Mouse (Mus musculus): Measurements from ENCODE around the gene Trim72.

The Trim72 gene

DNA sequence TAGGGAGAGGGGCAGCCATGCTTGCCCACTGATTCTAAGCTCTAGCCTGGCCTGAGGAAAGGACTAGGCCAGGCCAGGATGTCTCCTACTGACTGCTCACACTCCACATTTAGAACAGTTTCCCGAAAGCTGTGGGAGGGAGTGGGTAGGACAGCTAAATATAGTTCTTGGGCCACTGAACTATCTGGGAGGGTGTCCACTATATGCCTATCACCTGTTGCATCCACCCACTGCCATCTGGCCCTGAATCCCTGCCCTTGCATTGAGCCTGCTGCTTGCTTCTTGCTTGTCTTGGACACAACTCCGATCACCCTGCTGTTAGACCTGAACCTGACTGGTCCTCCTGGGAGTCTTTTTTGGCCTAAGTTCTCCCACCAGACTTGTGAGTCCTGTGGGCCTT lies at the start of gene Trim72:
Trim72 (plus strand) TSS at position 262 of the 400 bp plus-strand sequence.
- DNase-seq (ENCODE audit: low read depth, low spot score) = no peak

DNA sequence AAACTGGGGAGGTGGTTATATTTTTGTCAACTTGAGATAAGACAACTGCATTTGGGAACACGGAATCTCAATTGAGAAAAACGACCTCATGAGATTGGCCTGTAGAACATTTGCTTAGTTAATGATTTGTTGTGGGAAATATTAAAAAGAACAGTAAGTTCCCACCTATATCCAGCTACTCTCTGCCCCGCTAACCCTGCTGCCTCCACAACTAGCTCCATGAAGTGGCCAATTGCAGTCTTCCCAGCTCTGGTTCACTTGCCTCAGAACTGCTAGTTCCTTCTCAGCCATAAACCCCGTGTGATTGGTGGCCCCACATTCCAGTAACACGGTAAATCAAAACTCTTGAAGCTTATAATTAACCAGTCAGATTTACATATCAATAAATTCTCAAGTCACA lies 44.4 kb upstream of the Trim72 start:
- no peak for DNase-seq (ENCODE audit: low read depth, low spot score)

DNA sequence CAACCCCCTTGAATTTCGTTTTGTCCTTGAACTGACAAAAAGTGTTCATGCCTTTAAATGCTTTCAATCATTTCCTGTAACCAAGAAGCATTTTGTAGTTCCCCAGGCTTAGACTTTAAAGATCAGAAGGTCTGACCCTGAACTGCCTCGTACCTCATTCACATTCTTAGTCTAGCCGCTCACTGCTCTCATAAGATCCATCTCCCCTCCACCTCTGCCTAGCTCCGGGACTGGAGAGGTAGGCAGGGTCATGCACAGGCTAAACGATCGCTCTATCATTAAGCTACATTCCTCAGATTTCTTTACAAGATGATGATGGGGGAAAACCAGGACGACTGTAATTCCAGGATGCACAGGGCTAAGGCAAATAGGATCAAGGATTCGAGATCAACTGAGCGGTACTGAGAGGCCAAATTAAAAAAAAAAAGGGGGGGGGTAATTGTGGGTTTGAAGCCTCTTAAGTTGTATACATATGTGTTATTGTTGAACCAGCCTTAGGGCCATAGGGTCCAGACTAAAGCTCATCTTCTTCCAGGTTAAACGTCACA lies 37.3 kb upstream of the Trim72 start:
- no peak for DNase-seq (ENCODE audit: low read depth, low spot score)

DNA sequence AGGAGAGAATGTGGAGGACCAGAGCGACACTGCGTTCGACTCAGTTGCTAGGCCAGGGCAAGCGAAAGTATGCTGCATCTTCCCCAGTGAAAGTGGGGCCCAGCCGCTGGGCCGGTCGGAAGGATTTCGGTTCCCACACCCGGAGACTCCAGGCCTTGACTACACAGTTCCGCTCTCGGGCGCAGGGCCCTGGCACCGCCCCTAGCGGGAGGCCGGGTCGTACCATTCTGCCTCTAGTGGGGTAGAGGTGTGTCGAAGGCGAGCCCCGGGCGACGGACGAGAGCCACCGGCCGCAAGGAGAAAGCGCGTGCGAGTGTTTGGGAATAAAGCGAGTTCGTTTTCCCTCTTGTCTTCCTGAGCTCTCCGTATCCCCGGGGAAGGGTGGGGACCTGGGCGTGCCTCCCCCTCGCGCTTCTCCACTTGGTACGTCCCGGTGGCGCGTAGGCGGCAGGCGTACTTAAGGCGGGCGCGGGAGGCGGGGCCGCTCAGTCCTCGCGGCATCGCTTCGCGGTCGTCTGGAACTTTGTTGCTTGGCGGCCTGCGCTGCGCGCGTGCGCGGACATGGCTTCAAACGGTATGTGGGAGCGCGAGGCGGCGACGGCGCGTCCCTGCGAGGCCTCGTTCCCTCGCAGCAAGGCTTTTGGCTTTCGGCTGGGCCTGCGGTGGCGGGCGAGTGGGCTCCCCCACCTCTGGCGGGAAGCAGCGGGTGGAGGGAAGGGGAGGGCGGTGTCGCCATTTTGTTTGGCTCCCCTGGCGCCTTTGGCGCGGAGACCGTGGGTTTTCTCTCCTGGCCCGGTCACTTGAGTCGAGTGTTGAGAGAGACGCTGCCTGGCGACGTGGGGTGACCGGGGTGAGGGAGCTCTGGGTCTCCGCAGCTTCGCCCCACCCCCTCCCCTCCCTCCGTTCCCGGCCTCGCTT lies 36.5 kb upstream of the Trim72 start, which contains the start of gene Fus:
Fus (plus strand) TSS at position 454 of the 918 bp plus-strand sequence.
- DNase-seq (ENCODE audit: low read depth, low spot score) = peak; percentile 85

DNA sequence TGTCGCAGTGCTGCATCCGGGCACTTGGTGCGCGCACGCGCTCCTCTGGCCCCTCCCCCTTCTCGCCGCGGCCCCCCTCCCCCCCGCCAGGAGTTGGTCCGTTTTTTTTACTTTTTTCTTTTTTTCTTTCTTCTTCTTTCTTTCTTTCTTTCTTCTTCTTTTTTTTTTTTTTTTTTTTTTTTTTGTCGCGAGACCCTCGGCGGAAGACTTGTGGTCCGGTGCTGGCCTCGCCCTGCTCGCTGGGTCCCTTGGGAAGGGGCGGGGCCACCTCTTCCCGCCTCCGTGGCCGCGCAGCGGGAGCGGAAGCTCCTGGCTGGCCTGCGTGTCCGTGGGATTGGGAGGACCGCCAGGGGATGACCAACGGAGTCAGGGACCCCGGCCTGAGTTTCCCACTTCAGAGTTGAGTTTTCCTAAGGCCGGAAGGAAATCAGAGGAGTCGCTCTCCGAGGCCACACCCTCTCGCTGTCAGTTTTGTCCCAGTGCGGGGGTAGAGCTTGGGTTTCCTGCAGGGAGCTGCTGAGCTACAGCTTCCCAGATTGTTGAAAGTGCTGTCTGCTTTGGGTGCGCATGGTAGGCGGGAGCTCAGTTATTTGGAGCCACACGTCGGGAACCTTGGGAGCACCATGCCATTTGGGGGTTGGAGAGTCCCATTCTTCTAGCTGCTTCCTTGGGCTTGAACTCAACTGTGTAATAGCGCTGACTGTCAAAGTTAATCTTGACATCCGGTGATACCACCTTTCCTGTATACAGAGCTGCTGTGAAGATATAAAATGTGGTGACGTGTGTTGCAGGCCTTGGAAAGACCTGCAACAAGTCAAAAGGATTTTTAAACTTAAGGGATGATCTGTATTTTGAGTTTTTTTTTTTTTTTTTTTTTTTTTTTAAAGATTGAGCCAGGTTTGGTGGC lies 35.6 kb upstream of the Trim72 start:
- peak; percentile 64 for DNase-seq (ENCODE audit: low read depth, low spot score)

DNA sequence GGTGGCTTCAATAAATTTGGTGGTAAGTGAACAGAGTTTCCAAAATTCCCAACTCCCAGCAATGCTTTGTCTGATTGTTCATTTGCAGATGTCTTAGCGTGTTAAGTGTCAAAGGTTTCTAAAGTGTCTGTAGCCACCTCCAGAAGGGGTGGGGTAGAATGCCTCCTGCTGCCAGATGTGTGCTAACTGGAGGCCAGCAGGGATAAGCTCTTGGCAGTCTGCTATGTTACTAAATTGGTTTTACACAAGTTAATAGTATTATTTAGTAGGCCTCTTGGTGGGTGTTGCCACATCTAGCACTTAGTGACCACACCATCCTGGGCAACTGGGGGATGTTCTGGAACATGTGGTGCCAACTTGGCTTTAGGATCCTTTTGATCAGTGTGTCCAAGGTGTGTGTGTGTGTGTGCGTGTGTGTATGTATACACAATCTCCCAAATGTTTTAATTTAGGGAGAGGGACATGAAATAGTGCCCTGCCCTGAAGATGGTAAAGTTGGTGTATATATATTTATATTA lies 29.3 kb upstream of the Trim72 start:
- DNase-seq (ENCODE audit: low read depth, low spot score) = no peak

DNA sequence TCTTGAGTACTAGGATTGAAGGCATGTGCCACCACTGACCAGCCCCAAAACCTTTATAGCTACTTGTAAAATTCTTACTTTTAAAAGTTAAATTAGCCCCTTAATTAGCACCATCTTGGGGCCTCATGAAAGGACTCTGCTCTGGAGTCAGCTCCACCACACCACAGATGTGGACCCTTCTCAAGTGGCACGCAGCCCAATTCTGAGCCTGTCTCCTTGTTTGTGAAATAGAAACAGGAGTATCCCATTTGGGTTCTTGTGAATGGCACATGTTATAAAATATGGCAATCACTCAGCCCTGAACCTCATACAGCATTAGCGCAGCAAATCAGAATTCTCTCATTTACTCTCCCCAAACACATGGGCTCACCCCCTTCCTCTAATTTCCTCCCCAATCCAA lies 24.9 kb upstream of the Trim72 start:
- DNase-seq (ENCODE audit: low read depth, low spot score) = no peak

DNA sequence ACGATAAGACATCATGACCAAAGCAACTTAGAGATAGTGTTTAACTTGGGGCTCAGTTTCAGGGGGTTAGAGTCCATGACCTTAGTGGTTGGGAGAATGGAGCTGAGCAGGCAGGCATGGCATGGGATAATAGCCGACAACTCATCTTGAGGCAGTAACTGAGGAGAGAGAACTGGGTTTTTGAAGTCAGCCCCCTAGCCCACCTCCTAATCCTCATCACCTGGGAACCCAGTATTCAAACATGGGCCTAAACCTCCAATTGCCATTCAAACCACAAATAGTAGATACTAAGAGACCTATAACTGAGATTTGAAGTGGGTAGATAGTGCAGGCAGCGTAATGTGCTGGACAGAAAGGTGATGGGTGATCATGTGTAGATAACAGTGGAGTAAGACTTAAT lies 23.1 kb upstream of the Trim72 start:
- DNase-seq (ENCODE audit: low read depth, low spot score) = no peak

DNA sequence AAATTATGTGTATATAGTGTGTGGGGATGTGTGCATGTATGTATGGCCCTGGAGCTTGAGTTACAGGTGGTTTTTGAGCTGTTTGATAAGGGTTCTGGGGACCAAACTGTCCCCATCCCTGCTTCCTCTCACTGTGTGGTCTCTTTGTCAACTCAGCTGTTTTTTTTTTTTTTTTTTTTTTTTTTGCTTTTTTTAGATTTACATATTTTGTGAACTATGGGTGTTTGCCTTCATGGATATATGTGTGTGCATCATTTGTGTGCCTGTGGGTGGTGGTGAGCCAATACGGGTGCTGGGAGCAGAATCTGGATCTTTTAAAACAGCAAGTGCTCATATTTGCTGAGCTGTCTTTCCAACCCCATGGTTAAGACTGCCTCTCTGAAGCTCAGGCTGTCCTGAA lies 14.8 kb upstream of the Trim72 start:
- DNase-seq (ENCODE audit: low read depth, low spot score) = no peak

DNA sequence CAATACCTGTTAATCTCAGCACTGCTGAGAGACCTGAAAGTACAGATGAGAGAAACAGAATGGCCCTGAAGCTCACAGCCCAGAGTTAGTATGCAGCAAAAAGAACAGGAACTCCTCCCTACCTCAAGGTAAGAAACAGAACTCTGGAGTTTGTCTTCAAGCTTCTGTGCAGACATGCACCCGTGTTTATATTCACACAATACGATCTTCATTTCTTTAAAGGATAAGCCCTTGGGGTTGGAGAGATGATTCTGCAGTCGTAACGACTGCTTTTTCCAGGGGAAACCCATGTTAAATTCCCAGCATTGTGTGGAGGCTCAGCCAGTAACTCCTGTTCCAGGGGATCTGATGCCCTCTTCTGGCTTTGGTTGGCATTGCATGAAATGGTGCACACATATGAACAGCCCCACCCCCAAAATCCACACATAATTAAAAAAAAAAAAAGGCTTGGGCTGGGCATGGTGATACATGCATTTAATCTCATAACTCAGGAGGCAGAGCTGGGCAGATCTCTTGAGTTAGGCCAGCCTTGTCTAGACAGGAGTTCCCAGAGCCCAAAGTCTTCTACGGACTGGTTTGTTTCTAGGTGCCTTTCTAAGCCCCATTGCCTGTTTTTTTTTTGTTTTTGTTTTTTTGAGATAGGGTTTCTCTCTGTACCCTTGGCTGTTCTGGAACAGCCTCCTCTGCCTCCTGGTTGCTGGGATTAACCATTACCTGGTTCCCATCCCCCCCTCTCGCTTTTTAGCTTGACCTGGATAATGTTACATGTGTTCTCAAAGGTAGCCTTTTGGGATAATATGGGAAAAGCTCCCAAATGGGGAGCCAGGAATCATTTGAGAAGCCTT lies 11.9 kb upstream of the Trim72 start:
- no peak for DNase-seq (ENCODE audit: low read depth, low spot score)

DNA sequence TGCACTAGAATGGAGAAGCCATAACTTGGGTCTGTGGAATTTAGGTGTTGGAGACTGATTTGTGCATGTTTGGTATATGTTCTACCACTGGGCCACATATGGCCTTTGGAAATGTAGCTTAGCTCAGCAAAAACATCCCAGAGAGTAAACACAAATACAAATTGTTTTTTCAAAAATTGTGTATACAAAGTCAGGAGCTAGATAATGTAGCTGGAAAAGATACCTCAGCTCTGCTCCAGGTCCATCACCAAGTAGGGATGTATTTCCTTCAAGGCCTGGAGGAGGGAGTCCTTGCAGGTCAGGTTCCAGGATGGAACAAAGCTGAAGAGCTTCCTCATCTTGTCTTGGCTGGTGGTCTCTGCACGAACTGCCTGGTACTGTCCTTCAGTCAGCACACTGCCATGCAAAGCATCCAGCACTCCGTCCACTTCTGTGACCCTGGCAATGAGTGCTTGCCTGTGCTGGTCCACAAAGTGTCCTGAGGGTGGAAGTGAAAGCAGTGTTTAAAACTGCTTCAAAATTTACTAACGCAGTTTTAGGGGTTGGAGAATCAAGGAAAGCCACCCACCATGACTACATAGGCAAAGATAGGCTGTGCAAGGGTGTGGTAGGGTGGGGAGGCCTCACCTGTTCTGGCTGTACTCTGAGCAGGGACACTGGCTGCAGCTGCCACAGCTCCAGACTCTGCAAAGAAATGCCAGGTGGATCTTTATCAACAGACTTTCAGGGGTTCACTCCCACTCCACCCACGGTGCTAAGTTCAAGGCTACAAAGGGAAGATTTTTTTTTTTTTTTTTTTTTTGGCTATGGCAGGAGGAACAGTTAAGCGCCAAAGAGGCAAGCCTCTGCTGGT lies 11.0 kb upstream of the Trim72 start:
- DNase-seq (ENCODE audit: low read depth, low spot score) = no peak

DNA sequence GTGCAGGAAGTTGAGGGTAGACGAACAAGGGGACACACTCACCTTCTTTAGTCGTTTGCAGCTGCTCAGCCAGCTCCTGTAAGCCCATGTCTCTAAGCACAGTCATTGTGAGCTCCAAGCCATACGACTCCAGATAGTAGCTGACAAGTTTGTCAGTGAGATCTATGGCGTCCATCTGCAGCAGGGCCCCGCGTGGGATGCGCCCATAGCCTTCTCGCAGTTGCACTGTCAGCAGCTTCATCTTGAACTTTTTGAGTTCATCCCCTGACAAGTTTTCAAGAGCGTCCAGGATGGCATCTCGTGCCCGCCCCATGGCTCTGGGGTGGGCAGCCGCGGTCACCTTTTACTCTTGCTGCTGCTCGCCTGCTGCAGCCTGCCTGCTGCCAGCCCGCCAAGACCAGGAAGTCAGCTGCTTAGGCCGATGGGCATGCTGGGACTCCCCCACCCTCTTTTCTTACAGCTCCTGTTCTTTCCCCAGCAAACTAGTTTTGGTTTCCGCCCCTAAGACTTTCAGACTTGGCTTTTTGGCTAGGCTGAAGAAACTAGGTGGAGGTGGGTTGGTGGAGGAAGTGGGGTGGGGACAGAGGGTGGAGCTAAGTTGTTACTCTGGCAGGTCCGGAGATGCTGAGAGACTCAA lies 10.3 kb upstream of the Trim72 start, which contains the start of gene Pycard:
Pycard (minus strand) TSS at position 527 of the 637 bp plus-strand sequence.
- no peak for DNase-seq (ENCODE audit: low read depth, low spot score)

DNA sequence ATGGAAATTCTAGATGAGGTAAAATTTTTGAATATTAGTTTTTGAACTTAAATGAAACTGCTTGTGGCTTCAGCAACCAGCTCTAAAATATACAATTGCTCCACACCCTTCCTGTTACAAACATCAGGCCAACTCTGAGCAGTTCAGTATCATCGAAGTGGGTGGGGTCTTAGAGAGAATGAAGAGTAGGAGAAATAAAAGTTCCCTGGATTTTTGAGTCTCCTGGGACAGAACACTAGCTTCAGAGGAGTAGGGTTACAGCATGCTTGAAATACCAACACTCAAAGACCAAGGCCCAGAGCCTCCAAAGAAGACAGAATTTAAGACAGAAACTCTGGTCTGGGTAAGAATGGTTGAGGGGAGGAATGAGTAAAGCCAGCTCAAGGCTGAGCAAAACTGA lies 4.3 kb upstream of the Trim72 start:
- no peak for DNase-seq (ENCODE audit: low read depth, low spot score)

DNA sequence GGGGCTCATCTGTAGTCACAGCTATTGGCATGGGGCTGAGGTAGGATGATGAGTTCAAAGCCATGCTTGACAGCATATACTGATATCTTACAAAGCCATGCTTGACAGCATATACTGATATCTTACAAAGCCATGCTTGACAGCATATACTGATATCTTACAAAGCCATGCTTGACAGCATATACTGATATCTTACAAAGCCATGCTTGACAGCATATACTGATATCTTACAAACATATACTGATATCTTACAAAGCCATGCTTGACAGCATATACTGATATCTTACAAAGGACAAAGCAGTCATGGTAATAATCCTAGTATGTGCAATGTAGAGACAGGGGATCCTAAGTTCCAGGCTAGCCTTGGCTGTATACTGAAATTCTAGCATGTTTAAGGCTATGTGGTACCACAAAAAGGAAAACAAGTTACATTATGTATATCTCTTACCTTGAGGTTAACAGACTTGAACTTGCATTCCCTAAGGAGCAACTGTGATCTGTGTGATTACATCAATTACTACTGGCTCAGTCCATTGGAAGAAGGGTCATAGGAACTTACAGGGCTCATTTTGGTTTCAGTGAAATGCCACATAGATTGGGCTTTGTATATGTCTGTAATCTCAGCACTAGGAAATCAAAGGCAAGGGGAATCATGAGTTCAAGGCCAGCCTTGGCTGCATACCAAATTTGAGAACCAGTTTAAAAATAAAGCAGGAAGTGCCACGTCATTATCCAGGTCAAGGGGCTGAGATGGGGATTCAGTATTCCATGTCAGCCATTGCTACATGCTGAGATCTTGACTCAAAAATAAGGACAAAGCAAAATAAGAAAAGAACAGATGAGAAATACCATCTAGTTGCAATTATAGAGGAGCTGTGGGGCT lies 3.4 kb upstream of the Trim72 start:
- no peak for DNase-seq (ENCODE audit: low read depth, low spot score)

DNA sequence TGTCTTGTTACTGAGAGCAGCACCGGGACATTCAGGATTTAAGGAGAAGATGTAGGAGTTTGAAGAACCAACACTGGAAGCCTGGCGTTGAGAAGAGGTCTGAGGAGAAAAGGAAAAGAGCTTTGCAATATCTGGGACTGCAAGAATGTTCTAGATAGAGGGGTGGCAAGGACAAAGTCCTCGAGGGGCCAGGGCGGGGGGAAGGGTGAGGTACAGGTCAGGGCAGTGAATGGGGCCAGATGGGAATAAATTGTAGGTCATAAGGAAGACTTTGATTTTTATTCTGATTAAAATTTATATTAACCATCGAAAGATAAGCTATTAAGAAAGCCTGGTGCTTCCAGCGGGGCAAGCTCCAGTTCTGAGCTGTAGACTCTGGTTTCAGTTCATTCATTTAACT lies 651 bp upstream of the Trim72 start:
- DNase-seq (ENCODE audit: low read depth, low spot score) = no peak

DNA sequence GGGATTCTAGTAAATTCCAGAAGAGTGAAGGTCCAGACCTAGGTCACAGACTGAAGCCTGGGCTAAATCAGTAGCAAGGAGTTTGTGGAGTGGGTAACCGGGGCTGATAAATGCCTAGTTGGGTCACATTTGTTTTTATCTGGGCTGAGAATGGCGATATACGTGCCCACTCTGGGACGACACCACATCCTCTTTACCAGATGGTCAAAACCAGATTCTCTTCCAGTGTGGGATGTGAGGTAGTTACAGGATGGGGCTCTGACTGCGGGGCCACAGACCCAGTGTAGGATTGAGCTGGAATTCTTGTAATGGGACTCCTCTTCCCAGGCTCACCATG lies 369 bp downstream of the Trim72 start:
- DNase-seq (ENCODE audit: low read depth, low spot score) = no peak

DNA sequence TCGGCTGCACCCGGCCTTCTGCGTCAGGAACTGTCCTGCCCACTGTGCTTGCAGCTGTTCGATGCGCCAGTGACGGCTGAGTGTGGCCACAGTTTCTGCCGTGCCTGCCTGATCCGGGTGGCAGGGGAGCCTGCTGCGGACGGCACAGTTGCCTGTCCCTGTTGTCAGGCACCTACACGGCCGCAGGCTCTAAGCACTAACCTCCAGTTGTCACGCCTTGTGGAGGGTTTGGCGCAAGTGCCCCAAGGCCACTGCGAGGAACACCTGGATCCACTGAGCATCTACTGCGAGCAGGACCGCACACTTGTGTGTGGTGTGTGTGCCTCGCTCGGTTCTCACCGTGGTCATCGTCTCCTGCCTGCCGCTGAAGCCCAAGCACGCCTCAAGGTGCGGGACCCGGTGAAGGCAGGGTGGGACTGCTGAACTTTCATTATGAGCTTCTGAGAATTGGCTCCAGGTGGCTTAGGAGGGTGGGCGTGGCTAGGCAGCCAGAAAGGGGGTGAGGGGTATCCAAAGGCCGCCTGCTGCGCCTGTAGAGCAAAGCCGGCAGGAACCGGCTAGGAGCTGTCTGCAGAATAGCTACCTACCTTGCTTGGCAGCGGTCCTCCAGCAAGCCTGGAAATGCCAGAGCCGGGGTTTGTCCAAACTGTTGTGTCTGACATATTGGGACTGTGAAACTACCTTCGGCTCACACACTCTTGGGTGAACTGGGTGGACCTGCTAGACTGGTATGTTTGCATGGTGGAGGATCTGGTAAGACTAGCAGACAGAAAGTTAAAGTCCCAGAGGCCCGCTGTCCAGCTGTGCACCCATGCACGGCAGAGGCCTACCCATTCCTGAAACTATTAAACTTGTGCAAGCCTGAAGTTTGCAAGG lies 976 bp downstream of the Trim72 start:
- DNase-seq (ENCODE audit: low read depth, low spot score) = no peak

DNA sequence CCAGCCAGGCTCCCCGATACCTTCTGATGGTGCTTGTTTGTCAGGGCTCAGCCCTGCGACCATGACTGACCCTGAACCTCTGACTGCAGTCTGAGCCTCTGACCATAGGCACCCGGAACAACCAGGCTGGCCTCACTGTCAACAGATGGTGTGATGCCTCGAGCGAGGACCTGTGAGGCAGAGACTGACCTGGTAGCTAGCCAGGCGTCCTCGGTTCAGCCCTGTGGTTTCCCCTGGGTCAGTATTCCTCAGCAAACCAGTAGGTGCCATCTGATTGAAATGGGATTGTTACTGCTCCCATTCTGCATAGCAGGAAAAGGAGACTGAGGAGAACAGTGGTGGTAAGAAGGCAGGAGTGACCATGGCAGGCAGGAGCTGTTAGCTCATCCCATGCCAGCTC lies 2.4 kb downstream of the Trim72 start:
- no peak for DNase-seq (ENCODE audit: low read depth, low spot score)

Data from telencephalon, adult 2 months (tissue).